Mouse (Mus musculus) midbrain, embryonic 14.5 days (tissue): ENCODE results near the gene Hist1h1d. TPM values are rescaled to one million over a fixed set of nuclear protein-coding genes. Genes with fewer than 3 reads are reported as not detected.

Experiments used
- ATAC-seq: fragments of 200-750 bp; cut with Nextera tagmentation; 2 replicates; pipeline ENCODE4 v1.8.0; 2017; ENCODE audit warnings: moderate number of reproducible peaks, moderate library complexity; ENCODE audit not compliant: low FRiP score, low TSS enrichment
- DNase-seq: peaks from one replicate; pipeline ENCODE4 v3.0.0-alpha.2; 2015
- H3K27ac ChIP-seq: fragments of 300-500 bp; sonication (generic); replicated peaks from 2 replicates; pipeline ENCODE4 v1.5.1; 2014; ENCODE audit warnings: mild to moderate bottlenecking, low read depth, low read length, moderate library complexity
- H3K27me3 ChIP-seq: fragments of 300-500 bp; sonication (generic); 2 replicates; pipeline ENCODE4 v1.6.1; 2014; ENCODE audit warnings: low read length, control low read depth, mixed read lengths; ENCODE audit not compliant: control insufficient read depth, insufficient read depth
- H3K36me3 ChIP-seq: fragments of 300-500 bp; sonication (generic); 2 replicates; pipeline ENCODE4 v1.6.1; 2014; ENCODE audit warnings: low read length, control low read depth; ENCODE audit not compliant: control insufficient read depth, insufficient read depth
- H3K4me1 ChIP-seq: fragments of 300-500 bp; sonication (generic); 2 replicates; pipeline ENCODE4 v1.6.1; 2014; ENCODE audit warnings: mild to moderate bottlenecking, antibody characterized with exemption, low read length, control low read depth; ENCODE audit not compliant: control insufficient read depth, insufficient read depth
- H3K4me2 ChIP-seq: fragments of 300-500 bp; sonication (generic); 2 replicates; pipeline ENCODE4 v1.6.1; 2014; ENCODE audit warnings: mild to moderate bottlenecking, low read length, moderate library complexity
- H3K4me3 ChIP-seq: fragments of 300-500 bp; sonication (generic); replicated peaks from 2 replicates; pipeline ENCODE4 v1.5.1; 2014; ENCODE audit warnings: low read depth, low read length
- H3K9ac ChIP-seq: fragments of 300-500 bp; sonication (generic); replicated peaks from 2 replicates; pipeline ENCODE4 v1.6.1; 2014; ENCODE audit warnings: mild to moderate bottlenecking, low read length, moderate library complexity
- H3K9me3 ChIP-seq: fragments of 300-500 bp; sonication (generic); 2 replicates; pipeline ENCODE4 v1.6.1; 2016; ENCODE audit warnings: low read length, control low read depth, mixed read lengths; ENCODE audit not compliant: control insufficient read depth
- WGBS: fragments of 180-500 bp; shearing (Covaris S2); extraction: QIAGEN DNeasy Blood & Tissue Kit; methylation state at CpG from one replicate; pipeline ENCODE4 v1.1.7; 2014; 5-methylcytosine and 5-hydroxymethylcytosine counted together
- polyA plus RNA-seq: library from polyadenylated mRNA; unstranded; fragments of >200 nt; fragmentation: Nextera tagmentation; extraction: Ambion mirVana; gene quantifications from 2 replicates; pipeline ENCODE4 v1.2.1, GENCODE M21; 2014

The Hist1h1d gene
- polyA plus RNA-seq: 0.11 and 0.18 TPM in 2 replicates

DNA sequence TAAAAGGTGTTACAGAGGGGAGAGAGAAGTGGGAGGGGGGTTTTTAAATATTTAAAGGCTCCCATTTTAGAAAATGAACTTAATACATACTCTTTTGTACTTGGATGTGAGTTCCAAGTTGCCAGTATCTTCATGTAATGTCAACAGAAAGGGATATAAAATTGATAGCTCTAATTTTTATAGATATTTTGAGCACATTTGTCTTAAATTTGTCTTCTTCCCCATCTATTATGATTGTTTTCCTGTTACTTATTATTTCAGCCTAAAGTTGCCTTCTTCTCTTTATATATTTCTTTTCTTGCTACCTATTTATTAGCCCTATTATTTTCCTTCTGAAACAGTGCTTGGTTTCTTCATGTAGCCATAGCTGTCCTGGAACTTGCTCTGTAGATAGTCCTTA lies at the start of gene Hist1h1d:
Gene Hist1h1d, plus strand, starts transcription at position 301 of the 400 bp plus-strand sequence.
- Histone ChIP-seq H3K27me3 (no peaks in the 10 kb centered on the region), H3K4me2 (peak within 1 kb of the TSS; percentile 91), H3K27ac (no peak within 1 kb of the TSS), H3K9ac (no peak within 1 kb of the TSS), H3K9me3 (no peaks in the 10 kb centered on the region), H3K4me3 (no peak within 1 kb of the TSS), H3K4me1 (peaks cover 21% of the 10 kb centered on the region), H3K36me3 (no peaks in the 10 kb centered on the region)
- ATAC-seq (no peak), DNase-seq (no peak)

DNA sequence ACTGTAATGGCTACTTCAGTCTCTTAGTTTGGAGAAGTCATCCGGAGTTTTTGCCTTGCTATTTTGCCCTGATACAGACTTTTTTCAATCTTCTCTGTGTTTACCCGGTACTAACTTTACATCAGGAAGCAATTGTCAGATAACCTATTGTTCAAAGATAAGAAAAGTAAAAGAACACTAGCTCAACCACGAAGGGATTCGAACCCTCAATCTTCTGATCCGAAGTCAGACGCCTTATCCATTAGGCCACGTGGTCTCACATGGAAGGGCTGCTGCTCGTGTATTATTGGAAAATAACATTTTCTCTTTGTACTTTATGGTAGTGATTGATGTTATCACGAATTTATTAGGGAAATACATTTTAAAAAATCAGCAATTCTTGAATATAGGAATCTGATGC lies 49.3 kb upstream of the Hist1h1d start:
- H3K4me2 ChIP-seq: 0 out of 2 replicates have a peak overlapping the region, but pooled peaks have one; percentile 9
- no peaks in the 10 kb centered on the region for H3K9me3 ChIP-seq
- peaks cover 8% of the 10 kb centered on the region; the same call in 1 of the 2 replicates for H3K27me3 ChIP-seq
- 2% methylated on average over 9 of the region's 9 CpGs for WGBS
- 0 out of 2 replicates have a peak, but pooled peaks cover 6% of the 10 kb centered on the region for H3K4me1 ChIP-seq
- no peak for ATAC-seq
- H3K4me3 ChIP-seq: no peak overlapping the region
- no peak overlapping the region for H3K9ac ChIP-seq
- peak; percentile 82 for DNase-seq
- no peak overlapping the region for H3K27ac ChIP-seq
- no peaks in the 10 kb centered on the region for H3K36me3 ChIP-seq

DNA sequence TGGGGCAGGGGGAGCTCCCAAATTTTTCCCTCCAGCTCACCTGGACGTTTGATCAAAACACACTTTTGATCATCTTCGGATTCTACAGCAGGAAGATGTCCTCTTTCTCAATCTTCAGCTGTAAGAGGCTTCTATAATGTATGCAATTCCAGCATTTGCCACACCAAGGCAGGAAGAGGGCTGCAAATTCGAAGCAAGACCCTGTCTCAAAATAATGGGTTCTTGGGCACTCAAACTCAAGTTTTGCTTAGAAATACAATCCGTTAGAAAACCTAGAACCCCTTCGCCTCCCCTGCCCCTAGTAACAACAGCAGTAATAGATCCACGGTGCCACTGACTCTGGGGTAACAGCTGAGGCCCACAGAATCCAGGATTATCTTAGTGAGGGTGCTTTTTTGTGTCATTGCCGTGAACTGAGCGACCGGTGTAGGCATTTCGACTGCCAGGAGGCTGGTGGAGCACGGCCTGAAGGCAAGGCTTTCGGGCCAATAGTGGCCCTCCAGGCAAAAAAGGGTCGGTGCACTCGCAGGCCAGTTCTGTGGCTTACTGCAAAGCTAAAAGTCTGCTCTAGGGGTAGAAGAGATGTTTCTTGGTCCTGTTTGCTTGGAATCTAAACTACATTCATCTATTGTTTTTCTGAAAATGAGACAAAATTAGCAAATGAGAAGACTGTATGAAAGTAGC lies 47.3 kb upstream of the Hist1h1d start:
- Histone ChIP-seq H3K4me3 (peak overlapping the region; percentile 5; the same call in 1 of the 2 replicates), H3K27ac (no peak overlapping the region), H3K27me3 (no peaks in the 10 kb centered on the region; the same call in 1 of the 2 replicates), H3K36me3 (no peaks in the 10 kb centered on the region), H3K9me3 (no peaks in the 10 kb centered on the region), H3K9ac (no peak overlapping the region), H3K4me2 (peak overlapping the region; percentile 35), H3K4me1 (0 out of 2 replicates have a peak, but pooled peaks cover 6% of the 10 kb centered on the region)
- ATAC-seq: no peak
- WGBS: 5% methylated on average over 14 of the region's 14 CpGs
- DNase-seq: no peak

DNA sequence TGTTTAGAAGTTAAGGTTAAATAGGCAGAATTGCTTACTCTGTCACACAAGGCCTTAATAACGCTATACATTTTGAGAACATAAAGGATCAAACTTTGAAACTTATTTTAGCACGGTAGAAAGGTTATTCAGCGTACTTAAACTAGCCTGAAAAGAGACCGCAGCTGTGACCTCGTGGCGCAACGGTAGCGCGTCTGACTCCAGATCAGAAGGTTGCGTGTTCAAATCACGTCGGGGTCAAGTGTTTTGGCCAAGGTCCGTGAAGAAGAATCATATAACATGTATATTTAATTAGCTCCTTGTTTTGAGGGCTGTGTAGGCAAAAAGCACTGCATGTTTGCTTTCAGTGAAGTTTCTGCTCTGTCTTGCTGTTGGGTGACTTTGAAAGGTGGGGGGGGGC lies 46.7 kb upstream of the Hist1h1d start:
- Histone ChIP-seq H3K9ac (no peak overlapping the region), H3K9me3 (no peaks in the 10 kb centered on the region), H3K27me3 (no peaks in the 10 kb centered on the region; the same call in 1 of the 2 replicates), H3K4me3 (peak overlapping the region; percentile 5; the same call in 1 of the 2 replicates), H3K4me1 (0 out of 2 replicates have a peak, but pooled peaks cover 6% of the 10 kb centered on the region), H3K36me3 (no peaks in the 10 kb centered on the region), H3K27ac (no peak overlapping the region), H3K4me2 (peak overlapping the region; percentile 35)
- peak; percentile 69 for DNase-seq
- no peak for ATAC-seq
- 5% methylated on average over 13 of the region's 13 CpGs for WGBS

DNA sequence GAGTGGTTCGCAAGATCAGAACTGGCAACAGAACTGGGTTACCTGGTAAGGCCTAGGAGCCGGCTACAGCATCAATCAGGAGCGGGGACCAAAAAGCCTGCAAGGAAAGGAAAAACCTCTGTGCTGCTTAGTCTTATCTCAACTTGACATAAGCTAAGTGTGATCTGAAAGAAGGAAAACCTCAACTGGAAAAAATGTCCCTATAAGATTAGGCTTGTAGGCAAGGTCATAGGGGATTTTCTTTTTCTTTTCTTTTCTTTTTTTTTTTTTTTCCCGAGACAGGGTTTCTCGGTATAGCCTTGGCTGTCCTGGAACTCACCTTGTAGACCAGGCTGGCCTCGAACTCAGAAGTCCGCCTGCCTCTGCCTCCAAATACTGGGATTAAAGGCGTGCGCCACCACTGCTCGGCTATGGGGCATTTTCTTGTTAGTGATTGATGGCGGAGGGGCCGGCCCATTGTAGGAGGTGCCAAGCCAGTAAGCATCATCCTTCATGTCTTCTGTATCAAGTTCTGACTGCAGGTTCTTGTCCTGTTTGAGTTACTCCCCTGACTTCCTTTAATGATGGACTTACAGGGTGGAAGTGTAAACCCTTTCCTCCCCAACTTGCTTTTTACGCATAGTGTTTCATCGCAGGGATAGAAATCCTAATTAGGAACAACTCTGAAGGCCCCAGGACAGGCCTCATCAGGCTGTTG lies 46.1 kb upstream of the Hist1h1d start:
- 0 out of 2 replicates have a peak, but pooled peaks cover 6% of the 10 kb centered on the region for H3K4me1 ChIP-seq
- H3K9ac ChIP-seq: no peak overlapping the region
- no peaks in the 10 kb centered on the region; the same call in 1 of the 2 replicates for H3K27me3 ChIP-seq
- H3K4me2 ChIP-seq: no peak overlapping the region
- no peaks in the 10 kb centered on the region for H3K36me3 ChIP-seq
- 16% methylated on average over 14 of the region's 14 CpGs for WGBS
- H3K9me3 ChIP-seq: no peaks in the 10 kb centered on the region
- ATAC-seq (no peak), DNase-seq (no peak)
- H3K27ac ChIP-seq: no peak overlapping the region
- no peak overlapping the region for H3K4me3 ChIP-seq

DNA sequence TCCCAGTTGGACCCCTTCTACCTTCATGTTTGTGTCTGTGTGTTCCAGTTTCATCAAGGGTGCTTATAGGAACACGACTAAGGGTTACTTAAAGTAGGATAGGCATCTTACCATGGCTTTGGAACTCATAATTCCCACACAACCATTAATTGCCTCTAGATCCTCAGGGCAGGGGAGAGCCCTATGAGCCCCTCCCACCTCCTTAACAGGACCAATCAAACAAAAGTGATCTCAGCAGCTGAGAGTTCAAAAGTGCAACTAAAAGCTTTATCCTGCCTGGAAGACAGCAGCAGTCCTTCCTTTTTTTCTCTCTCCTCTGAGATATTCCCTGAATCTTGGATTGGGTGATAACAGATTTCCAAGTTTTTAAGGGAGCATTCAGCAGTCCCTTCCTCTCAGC lies 42.9 kb upstream of the Hist1h1d start:
- DNase-seq: no peak
- no peak overlapping the region for H3K27ac ChIP-seq
- no peak overlapping the region for H3K4me2 ChIP-seq
- no peaks in the 10 kb centered on the region for H3K9me3 ChIP-seq
- H3K4me1 ChIP-seq: 0 out of 2 replicates have a peak, but pooled peaks cover 6% of the 10 kb centered on the region
- no peak for ATAC-seq
- no peak overlapping the region for H3K4me3 ChIP-seq
- WGBS: 61% methylated on average over 1 of the region's 1 CpGs
- H3K27me3 ChIP-seq: no peaks in the 10 kb centered on the region
- no peaks in the 10 kb centered on the region for H3K36me3 ChIP-seq
- H3K9ac ChIP-seq: no peak overlapping the region

DNA sequence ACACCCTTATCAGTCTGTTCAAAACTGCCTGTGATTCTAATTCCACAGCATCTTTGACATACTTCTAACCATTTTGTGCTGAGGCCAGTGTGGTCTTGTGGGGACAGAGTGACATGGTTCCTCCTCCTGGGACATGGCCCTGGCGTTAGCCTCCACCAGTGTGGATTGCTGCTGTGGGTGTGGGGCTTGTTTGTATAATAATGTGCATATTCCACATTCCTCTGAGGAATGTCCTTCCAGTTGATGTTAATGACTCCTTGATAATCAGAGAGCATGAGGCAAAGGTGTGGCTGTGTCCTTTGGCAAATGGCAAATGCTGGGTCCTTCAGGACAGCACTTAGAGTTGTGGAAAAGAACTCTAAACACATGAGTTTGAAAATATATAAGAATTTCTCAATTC lies 39.5 kb upstream of the Hist1h1d start:
- Histone ChIP-seq H3K9ac (no peak overlapping the region), H3K4me3 (no peak overlapping the region), H3K36me3 (no peaks in the 10 kb centered on the region), H3K4me1 (no peaks in the 10 kb centered on the region), H3K9me3 (no peaks in the 10 kb centered on the region), H3K27me3 (no peaks in the 10 kb centered on the region), H3K4me2 (no peak overlapping the region), H3K27ac (no peak overlapping the region)
- no peak for ATAC-seq
- 87% methylated on average over 1 of the region's 1 CpGs for whole genome bisulfite sequencing
- DNase-seq: no peak

DNA sequence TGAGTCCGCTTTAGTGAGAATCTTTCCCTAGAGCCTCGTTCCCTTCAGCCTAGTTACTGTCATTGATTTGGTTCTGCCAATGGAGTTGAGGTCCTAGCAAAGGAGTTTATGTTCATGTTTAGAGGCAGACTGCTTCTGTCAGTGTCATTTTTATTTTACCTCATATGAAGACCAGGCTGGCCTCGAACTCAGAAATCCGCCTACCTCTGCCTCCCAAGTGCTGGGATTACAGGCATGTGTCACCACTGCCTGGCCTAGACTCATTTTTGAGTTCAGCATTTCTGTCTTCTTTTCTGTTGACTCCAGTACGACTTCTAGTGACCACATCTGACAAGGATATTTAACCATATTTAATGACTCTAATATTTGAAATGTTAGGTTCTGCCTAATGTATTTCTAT lies 37.8 kb upstream of the Hist1h1d start:
- Histone ChIP-seq H3K4me3 (no peak overlapping the region), H3K9me3 (no peaks in the 10 kb centered on the region), H3K4me2 (no peak overlapping the region), H3K36me3 (no peaks in the 10 kb centered on the region), H3K9ac (no peak overlapping the region), H3K27me3 (no peaks in the 10 kb centered on the region), H3K27ac (no peak overlapping the region), H3K4me1 (no peaks in the 10 kb centered on the region)
- DNase-seq (no peak), ATAC-seq (no peak)
- WGBS: 74% methylated on average over 5 of the region's 5 CpGs
